Mouse (Mus musculus) brain, embryonic 14.5 days (tissue): ENCODE data around the gene Vav2. TPM values are rescaled to one million over a fixed set of nuclear protein-coding genes. Genes with fewer than 3 reads are reported as not detected.

Experiments used
- DNase-seq: peaks from one replicate; pipeline ENCODE4 v3.0.0-alpha.2; 2011; ENCODE audit warnings: low read depth
- CTCF ChIP-seq: fragments of 200-500 bp; IDR thresholded peaks from 2 replicates; pipeline ENCODE4 v1.5.1; 2012; ENCODE audit warnings: inconsistent platforms, mild to moderate bottlenecking, moderate library complexity, borderline replicate concordance; ENCODE audit not compliant: insufficient read depth, insufficient read length; ENCODE audit errors: extremely low read depth
- POLR2A ChIP-seq: fragments of 200-500 bp; IDR thresholded peaks from 2 replicates; pipeline ENCODE4 v1.6.1; 2012; ENCODE audit warnings: mild to moderate bottlenecking, inconsistent platforms, borderline replicate concordance; ENCODE audit not compliant: poor library complexity, insufficient read depth, insufficient read length, severe bottlenecking; ENCODE audit errors: extremely low read depth
- polyA plus RNA-seq: library from polyadenylated mRNA; depleted of rRNA; stranded (reverse); fragments of >200 nt; gene quantifications from 2 replicates; pipeline ENCODE4 v1.2.3, GENCODE M21; 2012

The Vav2 gene
- polyA plus RNA-seq, 1 experiment = 55.0 TPM

DNA sequence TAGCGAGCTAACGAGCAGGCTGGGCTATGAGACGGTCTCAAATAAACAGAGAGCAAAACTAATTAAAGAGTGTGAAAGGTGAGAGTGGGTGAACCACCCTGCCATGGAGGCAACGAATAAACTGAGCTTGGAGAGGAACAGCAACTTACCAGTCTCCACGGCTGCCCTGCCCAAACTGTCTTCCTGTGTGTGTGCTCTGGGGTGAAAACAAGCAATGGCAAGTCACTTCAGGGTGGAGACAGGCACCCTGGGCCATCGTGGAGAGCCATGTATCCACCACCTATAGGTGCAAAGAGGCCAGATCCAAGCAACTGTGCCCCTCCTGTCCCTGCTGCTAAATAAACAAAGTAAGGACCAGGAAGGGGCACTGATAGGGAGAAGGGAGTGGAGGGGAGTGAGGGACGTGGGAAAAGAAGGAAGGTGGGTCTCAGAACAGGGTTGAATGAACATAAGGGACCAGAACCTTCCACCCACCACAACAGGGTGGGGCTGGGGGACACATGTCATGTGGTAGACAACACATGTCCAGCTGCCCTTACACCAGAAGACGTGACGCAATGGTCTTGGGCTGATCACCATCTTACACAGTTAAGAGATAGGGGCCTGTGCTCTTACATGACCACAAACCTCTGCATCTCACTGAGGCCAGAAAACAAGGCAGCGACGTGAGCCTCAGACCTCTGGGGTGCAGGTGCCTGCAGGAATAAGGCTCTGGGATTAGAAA lies 11.6 kb downstream of the Vav2 start:
- TF ChIP-seq POLR2A = no peak
- TF ChIP-seq CTCF = no peak
- DNase-seq = no peak

GRCm38 (mm10) chr2:27413936-27414657 lies 12.7 kb downstream of the Vav2 start:
- DNase-seq = peak; percentile 87
- TF ChIP-seq CTCF (no peak), POLR2A (no peak)

- peak; percentile 61 for DNase-seq
- no peak for TF ChIP-seq CTCF
- no peak for TF ChIP-seq POLR2A
Observed at GRCm38 (mm10) chr2:27413582-27413935, 13.3 kb downstream of the Vav2 start.

DNA sequence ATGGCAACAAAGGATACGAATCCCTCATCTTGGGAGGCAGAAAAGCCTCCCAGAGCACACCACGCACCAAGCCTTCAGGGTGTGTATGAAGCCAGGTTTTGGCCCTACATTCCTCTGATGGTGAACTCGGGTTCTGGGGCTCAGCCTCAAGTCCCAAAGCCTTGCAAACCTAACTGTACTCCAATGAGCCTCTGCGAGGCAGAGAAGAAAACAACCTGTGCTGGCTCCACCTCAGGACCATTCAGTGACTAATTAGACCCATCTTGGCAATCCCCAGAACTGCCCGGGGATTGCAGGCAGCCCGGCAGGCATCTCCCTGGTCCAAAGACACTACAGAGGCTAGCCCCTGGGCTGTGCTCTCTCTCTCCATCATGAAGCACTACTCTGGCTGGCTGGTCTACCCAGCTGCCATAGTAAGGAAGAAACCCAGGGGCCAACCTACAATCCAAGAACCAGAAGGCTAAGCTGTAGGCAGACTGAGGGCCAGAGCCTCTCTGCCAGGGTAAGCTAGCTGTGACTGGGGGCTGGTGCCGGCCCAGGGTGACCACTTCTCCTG lies 14.5 kb downstream of the Vav2 start:
- no peak for DNase-seq
- TF ChIP-seq CTCF = no peak

DNA sequence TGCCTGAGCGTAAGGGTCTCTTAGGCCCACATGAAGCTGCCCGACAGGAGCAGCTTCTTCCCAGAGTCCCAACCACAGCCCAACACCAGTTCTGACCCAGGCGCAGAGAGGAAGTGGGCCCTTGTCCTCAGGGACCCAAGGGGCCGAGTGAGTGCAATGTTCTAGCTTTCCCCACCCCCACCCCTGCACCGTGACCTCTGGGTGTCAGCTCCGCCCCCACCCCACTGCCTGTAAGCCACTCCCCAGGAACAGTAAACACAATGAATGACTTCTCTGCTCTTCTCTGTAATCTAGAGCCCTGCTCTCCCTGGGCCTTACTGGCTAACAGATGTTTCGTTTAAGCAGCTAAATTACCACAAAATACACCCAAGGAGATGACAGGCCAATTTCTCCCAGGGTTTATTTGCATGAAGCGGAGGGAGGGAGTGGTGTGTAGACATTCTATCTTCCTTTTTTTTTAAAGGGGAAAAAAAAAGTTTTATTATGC lies 15.1 kb downstream of the Vav2 start:
- no peak for TF ChIP-seq CTCF
- TF ChIP-seq POLR2A = no peak
- DNase-seq = peak; percentile 75

DNA sequence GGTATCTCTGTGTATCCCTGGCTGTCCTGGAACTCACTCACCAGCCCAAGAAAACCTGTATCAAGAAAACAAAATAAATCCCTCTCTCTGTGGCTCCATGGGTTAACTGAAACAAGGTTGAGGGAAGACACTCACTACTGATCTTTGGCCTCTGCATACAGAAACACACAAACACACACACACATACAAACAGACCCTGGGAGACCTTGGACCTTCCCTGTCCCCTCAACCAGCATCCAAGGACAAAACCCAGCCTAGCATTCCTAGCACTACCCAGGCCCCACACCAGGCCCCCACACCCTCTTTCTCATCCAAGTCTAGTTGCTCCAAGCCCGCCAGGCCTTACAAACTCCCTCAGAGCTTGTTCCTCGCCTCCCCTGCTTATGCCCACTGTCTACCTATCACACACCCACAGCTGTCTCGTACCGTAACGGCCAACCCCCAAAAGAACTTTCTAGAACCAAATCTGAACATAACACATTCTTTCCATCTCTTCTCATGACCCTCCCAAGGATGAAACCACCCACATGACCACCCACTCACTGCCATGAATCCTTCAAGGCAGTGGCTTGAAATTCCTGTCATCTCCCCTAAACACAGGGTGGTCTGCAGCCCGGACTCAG lies 16.2 kb downstream of the Vav2 start:
- no peak for DNase-seq
- no peak for TF ChIP-seq CTCF
- no peak for TF ChIP-seq POLR2A

DNA sequence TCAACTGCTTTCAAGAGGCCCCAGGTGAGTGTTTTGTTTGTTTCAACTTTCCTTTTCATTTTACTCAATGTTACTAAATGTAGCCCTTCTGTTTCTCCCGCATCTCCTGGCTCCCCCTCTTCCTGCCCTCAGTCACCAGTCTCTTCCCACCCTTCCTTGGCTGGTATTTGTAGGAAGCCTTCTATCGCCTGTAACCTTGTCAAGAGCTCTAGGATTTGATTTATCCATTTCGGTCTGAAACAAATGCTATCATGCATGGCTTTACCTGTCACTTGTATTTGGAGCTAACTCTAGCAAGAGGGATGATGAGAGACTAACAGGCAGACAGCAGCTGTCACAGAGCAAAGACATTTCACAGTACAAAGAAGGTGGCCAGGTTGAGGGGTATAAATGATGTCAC lies 18.6 kb downstream of the Vav2 start:
- TF ChIP-seq CTCF (no peak), POLR2A (no peak)
- no peak for DNase-seq

- no peak for TF ChIP-seq POLR2A
- no peak for TF ChIP-seq CTCF
- DNase-seq = no peak
Observed at GRCm38 (mm10) chr2:27406928-27407327, 19.9 kb downstream of the Vav2 start.

- no peak for TF ChIP-seq POLR2A
- no peak for TF ChIP-seq CTCF
Observed at GRCm38 (mm10) chr2:27405094-27405884, 21.5 kb downstream of the Vav2 start.

DNA sequence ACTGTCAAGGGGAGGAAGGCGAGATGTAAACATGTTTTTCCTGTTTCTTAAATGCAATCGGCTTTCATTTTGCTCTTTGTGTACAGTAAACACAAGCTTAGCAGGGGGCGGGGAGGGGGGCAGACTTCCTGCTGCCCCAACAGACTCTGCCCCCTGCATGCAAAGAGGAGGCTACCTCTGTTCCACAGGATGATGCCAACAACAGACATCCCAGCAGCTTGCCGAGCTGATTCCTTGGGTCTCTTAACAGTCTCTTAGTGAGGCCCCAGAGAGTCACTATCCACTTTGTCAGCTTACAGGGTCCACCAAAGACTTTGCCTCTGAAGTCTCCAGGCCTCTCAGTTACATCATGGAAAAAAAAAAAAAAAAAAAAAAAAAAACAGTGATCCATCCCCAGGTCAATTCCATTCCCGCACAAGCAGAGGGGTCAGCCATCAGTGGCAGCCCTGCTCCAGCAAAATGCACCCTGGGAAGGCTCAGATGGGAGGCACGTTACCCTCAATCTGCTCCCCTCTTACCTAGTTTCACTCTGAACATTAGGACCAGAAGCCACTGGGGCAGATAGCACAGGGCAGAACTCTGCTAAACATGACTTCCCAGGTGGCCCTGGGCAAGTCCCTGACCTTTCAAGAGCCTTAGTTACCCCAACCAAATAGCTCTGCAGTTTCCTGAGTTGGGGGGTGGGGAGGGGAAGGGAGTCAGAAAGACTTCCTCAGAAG lies 22.3 kb downstream of the Vav2 start:
- no peak for TF ChIP-seq POLR2A
- no peak for TF ChIP-seq CTCF

More at GRCm38 (mm10) chr2:27405094-27405884, 21.5 kb downstream of the Vav2 start:
- DNase-seq = no peak

DNA sequence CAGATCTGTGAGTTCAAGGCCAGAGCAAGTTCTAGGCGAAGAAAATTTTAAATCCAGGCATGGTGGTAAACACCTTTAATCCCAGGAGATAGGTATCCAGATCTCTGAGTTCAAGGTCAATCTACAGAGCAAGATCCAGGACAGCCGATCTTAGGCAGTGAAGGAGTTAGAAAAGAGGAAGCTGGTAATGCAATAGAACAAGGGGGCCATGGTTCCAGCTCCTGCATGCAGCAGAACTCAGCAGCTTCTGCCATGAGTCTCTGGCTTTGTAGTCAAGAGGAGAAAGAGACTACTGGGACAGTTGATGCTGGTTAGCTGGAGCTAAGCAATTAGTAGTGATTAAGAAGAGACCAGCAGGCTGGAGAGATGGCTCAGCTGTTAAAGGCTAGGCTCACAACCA lies 25.3 kb downstream of the Vav2 start:
- no peak for TF ChIP-seq POLR2A
- no peak for TF ChIP-seq CTCF
- DNase-seq = no peak

More for the DNA sequence above, 22.3 kb downstream of the Vav2 start:
- no peak for DNase-seq
